Mouse (Mus musculus): ENCODE measurements around the gene Sinhcaf.
"Not testable (repeated sequence)": the region's sequence is repeated elsewhere in the genome, so short reads cannot be mapped to it uniquely, and the experiment has no call there.

Sinhcaf gene

GRCm38 (mm10) chr6:148913938-148914337 is 32.3 kb downstream of the Sinhcaf start:
- Histone ChIP-seq H3K4me1 (replicated peaks; ENCODE audit: low read depth, low read length) (peaks cover 21% of the 10 kb centered on the region), H3K9me3 (ENCODE audit: low read length) (peaks cover 19% of the 10 kb centered on the region), H3K4me3 (replicated peaks; ENCODE audit: low read length) (no peak overlapping the region), H3K36me3 (ENCODE audit: insufficient read depth, low read length) (peaks cover 16% of the 10 kb centered on the region; the same call in 1 of the 2 replicates), H3K27me3 (ENCODE audit: insufficient read depth, low read length) (no peaks in the 10 kb centered on the region)
- TF ChIP-seq CTCF (conservative IDR thresholded peaks at IDR 0.05; ENCODE audit: low read length) (peak; percentile 73), NANOG (IDR thresholded peaks at IDR 0.05; ENCODE audit: borderline replicate concordance, low read length) (no peak), POU5F1 (IDR thresholded peaks at IDR 0.05; ENCODE audit: borderline replicate concordance, low read length) (no peak)

GRCm38 (mm10) chr6:148911906-148912305 is 34.4 kb downstream of the Sinhcaf start:
- not testable (repeated sequence) for H3K4me3 ChIP-seq (replicated peaks; ENCODE audit: low read length); H3K36me3 ChIP-seq (ENCODE audit: insufficient read depth, low read length); H3K4me1 ChIP-seq (replicated peaks; ENCODE audit: low read depth, low read length); H3K27me3 ChIP-seq (ENCODE audit: insufficient read depth, low read length)
- H3K9me3 ChIP-seq (ENCODE audit: low read length), result peaks cover 19% of the 10 kb centered on the region

GRCm38 (mm10) chr6:148906958-148907357 is 39.3 kb downstream of the Sinhcaf start:
- no peaks in the 10 kb centered on the region for H3K36me3 ChIP-seq (ENCODE audit: insufficient read depth, low read length)
- TF ChIP-seq NANOG (IDR thresholded peaks at IDR 0.05; ENCODE audit: borderline replicate concordance, low read length), result no peak
- TF ChIP-seq POU5F1 (IDR thresholded peaks at IDR 0.05; ENCODE audit: borderline replicate concordance, low read length), result no peak
- TF ChIP-seq CTCF (conservative IDR thresholded peaks at IDR 0.05; ENCODE audit: low read length), result no peak
- H3K4me3 ChIP-seq (replicated peaks; ENCODE audit: low read length), result no peak overlapping the region
- no peaks in the 10 kb centered on the region for H3K27me3 ChIP-seq (ENCODE audit: insufficient read depth, low read length)
- peaks cover 4% of the 10 kb centered on the region; the same call in 1 of the 2 replicates for H3K4me1 ChIP-seq (replicated peaks; ENCODE audit: low read depth, low read length)
- H3K9me3 ChIP-seq (ENCODE audit: low read length), result peaks cover 19% of the 10 kb centered on the region

GRCm38 (mm10) chr6:148902728-148903127 is 43.5 kb downstream of the Sinhcaf start:
- TF ChIP-seq POU5F1 (IDR thresholded peaks at IDR 0.05; ENCODE audit: borderline replicate concordance, low read length) (no peak), NANOG (IDR thresholded peaks at IDR 0.05; ENCODE audit: borderline replicate concordance, low read length) (no peak), CTCF (conservative IDR thresholded peaks at IDR 0.05; ENCODE audit: low read length) (no peak)
- Histone ChIP-seq H3K27me3 (ENCODE audit: insufficient read depth, low read length) (no peaks in the 10 kb centered on the region; the same call in 1 of the 2 replicates), H3K36me3 (ENCODE audit: insufficient read depth, low read length) (no peaks in the 10 kb centered on the region)

GRCm38 (mm10) chr6:148896507-148896851 is 49.8 kb downstream of the Sinhcaf start:
- Histone ChIP-seq H3K9me3 (ENCODE audit: low read length) (no peaks in the 10 kb centered on the region), H3K36me3 (ENCODE audit: insufficient read depth, low read length) (0 out of 2 replicates have a peak, but pooled peaks cover 4% of the 10 kb centered on the region), H3K4me3 (replicated peaks; ENCODE audit: low read length) (peak overlapping the region; percentile 90), H3K4me1 (replicated peaks; ENCODE audit: low read depth, low read length) (peaks cover 22% of the 10 kb centered on the region), H3K27me3 (ENCODE audit: insufficient read depth, low read length) (no peaks in the 10 kb centered on the region)
- no peak for TF ChIP-seq NANOG (IDR thresholded peaks at IDR 0.05; ENCODE audit: borderline replicate concordance, low read length)
- TF ChIP-seq POU5F1 (IDR thresholded peaks at IDR 0.05; ENCODE audit: borderline replicate concordance, low read length), result no peak
- no peak for TF ChIP-seq CTCF (conservative IDR thresholded peaks at IDR 0.05; ENCODE audit: low read length)

More at GRCm38 (mm10) chr6:148902728-148903127, 43.5 kb downstream of the Sinhcaf start:
- H3K4me3 ChIP-seq (replicated peaks; ENCODE audit: low read length), result no peak overlapping the region
- no peaks in the 10 kb centered on the region for H3K9me3 ChIP-seq (ENCODE audit: low read length)
- H3K4me1 ChIP-seq (replicated peaks; ENCODE audit: low read depth, low read length), result peaks cover under 1% of the 10 kb centered on the region; the same call in 1 of the 2 replicates

- H3K4me3 ChIP-seq (replicated peaks; ENCODE audit: low read length), result peak within 1 kb of the TSS; percentile 90
- H3K27me3 ChIP-seq (ENCODE audit: insufficient read depth, low read length), result no peaks in the 10 kb centered on the region
- H3K36me3 ChIP-seq (ENCODE audit: insufficient read depth, low read length), result 0 out of 2 replicates have a peak, but pooled peaks cover 4% of the 10 kb centered on the region
- no peaks in the 10 kb centered on the region for H3K9me3 ChIP-seq (ENCODE audit: low read length)
- peaks cover 22% of the 10 kb centered on the region for H3K4me1 ChIP-seq (replicated peaks; ENCODE audit: low read depth, low read length)
- no peak for TF ChIP-seq NANOG (IDR thresholded peaks at IDR 0.05; ENCODE audit: borderline replicate concordance, low read length)
- no peak for TF ChIP-seq POU5F1 (IDR thresholded peaks at IDR 0.05; ENCODE audit: borderline replicate concordance, low read length)
- TF ChIP-seq CTCF (conservative IDR thresholded peaks at IDR 0.05; ENCODE audit: low read length), result no peak
These were observed 50.3 kb downstream of the Sinhcaf start, which contains the start of gene Caprin2 for GRCm38 (mm10) chr6:148895773-148896506. Gene Caprin2, minus strand, starts transcription at chr6:148896237.

GRCm38 (mm10) chr6:148894888-148895772 is 51.1 kb downstream of the Sinhcaf start:
- Histone ChIP-seq H3K4me1 (replicated peaks; ENCODE audit: low read depth, low read length) (peaks cover 22% of the 10 kb centered on the region), H3K9me3 (ENCODE audit: low read length) (no peaks in the 10 kb centered on the region), H3K36me3 (ENCODE audit: insufficient read depth, low read length) (peaks cover 6% of the 10 kb centered on the region; the same call in 1 of the 2 replicates), H3K27me3 (ENCODE audit: insufficient read depth, low read length) (no peaks in the 10 kb centered on the region), H3K4me3 (replicated peaks; ENCODE audit: low read length) (peak overlapping the region; percentile 90)
- TF ChIP-seq POU5F1 (IDR thresholded peaks at IDR 0.05; ENCODE audit: borderline replicate concordance, low read length), result no peak
- no peak for TF ChIP-seq NANOG (IDR thresholded peaks at IDR 0.05; ENCODE audit: borderline replicate concordance, low read length)
- no peak for TF ChIP-seq CTCF (conservative IDR thresholded peaks at IDR 0.05; ENCODE audit: low read length)

- H3K36me3 ChIP-seq (ENCODE audit: insufficient read depth, low read length), result peaks cover 26% of the 10 kb centered on the region
- H3K4me1 ChIP-seq (replicated peaks; ENCODE audit: low read depth, low read length), result no peaks in the 10 kb centered on the region
- H3K27me3 ChIP-seq (ENCODE audit: insufficient read depth, low read length), result no peaks in the 10 kb centered on the region
- no peak overlapping the region for H3K4me3 ChIP-seq (replicated peaks; ENCODE audit: low read length)
- TF ChIP-seq POU5F1 (IDR thresholded peaks at IDR 0.05; ENCODE audit: borderline replicate concordance, low read length) (no peak), CTCF (conservative IDR thresholded peaks at IDR 0.05; ENCODE audit: low read length) (no peak), NANOG (IDR thresholded peaks at IDR 0.05; ENCODE audit: borderline replicate concordance, low read length) (no peak)
- no peaks in the 10 kb centered on the region for H3K9me3 ChIP-seq (ENCODE audit: low read length)
These were observed 72.4 kb downstream of the Sinhcaf start for GRCm38 (mm10) chr6:148873911-148874310.
